Mouse (Mus musculus) midbrain, embryonic 14.5 days (tissue): ENCODE data around the gene Mapkap1. TPM values are rescaled to one million over a fixed set of nuclear protein-coding genes. Genes with fewer than 3 reads are reported as not detected.

Experiments
- ATAC-seq: fragments of 200-750 bp; cut with Nextera tagmentation; 2 replicates; pipeline ENCODE4 v1.8.0; 2017; ENCODE audit warnings: moderate number of reproducible peaks, moderate library complexity; ENCODE audit not compliant: low FRiP score, low TSS enrichment
- DNase-seq: peaks from one replicate; pipeline ENCODE4 v3.0.0-alpha.2; 2015
- H3K27ac ChIP-seq: fragments of 300-500 bp; sonication (generic); replicated peaks from 2 replicates; pipeline ENCODE4 v1.5.1; 2014; ENCODE audit warnings: mild to moderate bottlenecking, low read depth, low read length, moderate library complexity
- H3K27me3 ChIP-seq: fragments of 300-500 bp; sonication (generic); 2 replicates; pipeline ENCODE4 v1.6.1; 2014; ENCODE audit warnings: low read length, control low read depth, mixed read lengths; ENCODE audit not compliant: control insufficient read depth, insufficient read depth
- H3K36me3 ChIP-seq: fragments of 300-500 bp; sonication (generic); 2 replicates; pipeline ENCODE4 v1.6.1; 2014; ENCODE audit warnings: low read length, control low read depth; ENCODE audit not compliant: control insufficient read depth, insufficient read depth
- H3K4me1 ChIP-seq: fragments of 300-500 bp; sonication (generic); 2 replicates; pipeline ENCODE4 v1.6.1; 2014; ENCODE audit warnings: mild to moderate bottlenecking, antibody characterized with exemption, low read length, control low read depth; ENCODE audit not compliant: control insufficient read depth, insufficient read depth
- H3K4me2 ChIP-seq: fragments of 300-500 bp; sonication (generic); 2 replicates; pipeline ENCODE4 v1.6.1; 2014; ENCODE audit warnings: mild to moderate bottlenecking, low read length, moderate library complexity
- H3K4me3 ChIP-seq: fragments of 300-500 bp; sonication (generic); replicated peaks from 2 replicates; pipeline ENCODE4 v1.5.1; 2014; ENCODE audit warnings: low read depth, low read length
- H3K9ac ChIP-seq: fragments of 300-500 bp; sonication (generic); replicated peaks from 2 replicates; pipeline ENCODE4 v1.6.1; 2014; ENCODE audit warnings: mild to moderate bottlenecking, low read length, moderate library complexity
- H3K9me3 ChIP-seq: fragments of 300-500 bp; sonication (generic); 2 replicates; pipeline ENCODE4 v1.6.1; 2016; ENCODE audit warnings: low read length, control low read depth, mixed read lengths; ENCODE audit not compliant: control insufficient read depth
- WGBS: fragments of 180-500 bp; shearing (Covaris S2); extraction: QIAGEN DNeasy Blood & Tissue Kit; methylation state at CpG from one replicate; pipeline ENCODE4 v1.1.7; 2014; 5-methylcytosine and 5-hydroxymethylcytosine counted together
- polyA plus RNA-seq: library from polyadenylated mRNA; unstranded; fragments of >200 nt; fragmentation: Nextera tagmentation; extraction: Ambion mirVana; gene quantifications from 2 replicates; pipeline ENCODE4 v1.2.1, GENCODE M21; 2014

Mapkap1 gene
- polyA plus RNA-seq, 1 experiment from 2014 or later = 94.6 TPM

DNA sequence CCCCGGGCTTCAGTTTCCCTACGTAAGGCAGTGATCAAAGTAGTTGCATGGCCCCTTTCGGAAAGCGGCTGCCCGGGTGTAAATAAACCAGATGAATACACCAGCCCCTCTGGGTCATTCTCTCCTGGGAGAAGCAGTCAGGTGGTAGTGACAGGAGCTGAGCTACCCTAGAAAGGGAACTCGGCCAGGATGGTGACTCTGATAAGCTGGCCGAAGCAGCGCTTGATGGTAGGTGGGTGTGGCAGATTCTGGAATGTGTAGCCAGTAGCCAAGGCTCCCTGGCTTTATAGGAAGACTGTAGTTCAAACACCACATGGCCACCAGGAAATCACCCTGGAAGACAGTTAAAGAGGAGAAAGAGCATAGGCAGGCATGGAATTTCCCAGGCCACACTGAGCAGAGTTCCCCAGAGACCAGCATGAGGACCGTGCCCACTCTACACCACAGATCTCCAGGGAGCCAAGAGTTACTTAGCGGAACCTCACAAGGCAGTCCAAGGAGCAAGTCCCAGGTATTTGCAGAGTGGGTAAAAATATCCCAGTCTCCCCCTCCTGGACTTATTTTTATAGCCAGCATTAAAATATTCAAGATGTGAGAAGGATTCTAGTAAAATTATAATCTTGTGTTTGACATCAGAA, 214.3 kb downstream of the Mapkap1 start:
- Histone ChIP-seq H3K9me3 (no peaks in the 10 kb centered on the region), H3K4me2 (no peak overlapping the region), H3K4me3 (no peak overlapping the region), H3K4me1 (no peaks in the 10 kb centered on the region), H3K9ac (no peak overlapping the region), H3K27me3 (no peaks in the 10 kb centered on the region), H3K27ac (no peak overlapping the region), H3K36me3 (peaks cover 28% of the 10 kb centered on the region)
- ATAC-seq (no peak), DNase-seq (no peak)
- WGBS = 87% methylated on average over 10 of the region's 10 CpGs

DNA sequence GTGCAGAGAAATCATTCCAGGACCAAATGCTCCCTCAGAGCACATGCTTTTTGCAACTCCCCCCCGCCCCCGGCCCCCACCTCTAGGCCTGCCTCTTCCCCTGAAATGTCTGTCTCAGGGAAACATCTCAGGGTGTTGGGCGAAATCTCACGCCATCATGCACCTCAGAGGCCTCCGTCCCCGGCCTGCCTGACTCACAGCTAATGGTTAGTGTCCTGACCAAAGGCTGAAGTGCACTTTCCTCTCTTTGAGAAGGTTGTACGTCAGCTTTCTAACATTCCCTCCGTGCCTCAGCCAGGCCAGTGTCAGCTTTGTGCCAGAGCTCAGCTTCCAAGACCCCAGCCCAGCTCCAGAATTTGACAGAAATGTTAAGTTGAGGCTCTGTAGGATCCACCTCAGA, 214.9 kb downstream of the Mapkap1 start:
- DNase-seq (no peak), ATAC-seq (no peak)
- H3K4me2 ChIP-seq = no peak overlapping the region
- H3K4me1 ChIP-seq = no peaks in the 10 kb centered on the region
- H3K9ac ChIP-seq = no peak overlapping the region
- peaks cover 31% of the 10 kb centered on the region for H3K36me3 ChIP-seq
- no peak overlapping the region for H3K4me3 ChIP-seq
- WGBS = 92% methylated on average over 8 of the region's 8 CpGs
- no peak overlapping the region for H3K27ac ChIP-seq
- H3K9me3 ChIP-seq = no peaks in the 10 kb centered on the region
- H3K27me3 ChIP-seq = no peaks in the 10 kb centered on the region

DNA sequence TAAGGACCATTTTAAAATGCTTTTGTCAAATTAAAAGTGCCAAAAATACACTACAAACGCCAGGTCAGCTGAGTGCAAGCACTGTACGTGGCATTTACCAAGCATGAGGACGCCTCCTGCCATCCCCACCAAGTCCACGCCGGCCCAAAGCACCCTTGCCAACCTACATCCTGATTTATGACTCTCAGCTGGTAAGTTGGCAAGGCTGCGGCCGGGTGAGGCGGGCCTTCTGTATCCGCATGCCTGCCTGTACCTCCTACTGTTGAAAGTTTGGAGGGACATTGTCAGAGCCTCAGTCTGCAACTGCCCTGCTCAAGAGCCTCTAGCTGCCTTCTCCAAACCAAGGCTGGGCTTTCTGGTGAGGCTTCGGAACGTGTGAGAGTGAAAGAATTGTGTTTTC, 215.9 kb downstream of the Mapkap1 start:
- no peaks in the 10 kb centered on the region for H3K27me3 ChIP-seq
- no peak overlapping the region for H3K27ac ChIP-seq
- H3K4me2 ChIP-seq = no peak overlapping the region
- peaks cover 32% of the 10 kb centered on the region for H3K36me3 ChIP-seq
- H3K9me3 ChIP-seq = no peaks in the 10 kb centered on the region
- H3K9ac ChIP-seq = no peak overlapping the region
- no peak overlapping the region for H3K4me3 ChIP-seq
- no peaks in the 10 kb centered on the region for H3K4me1 ChIP-seq
- DNase-seq (no peak), ATAC-seq (no peak)
- 93% methylated on average over 11 of the region's 11 CpGs for WGBS

DNA sequence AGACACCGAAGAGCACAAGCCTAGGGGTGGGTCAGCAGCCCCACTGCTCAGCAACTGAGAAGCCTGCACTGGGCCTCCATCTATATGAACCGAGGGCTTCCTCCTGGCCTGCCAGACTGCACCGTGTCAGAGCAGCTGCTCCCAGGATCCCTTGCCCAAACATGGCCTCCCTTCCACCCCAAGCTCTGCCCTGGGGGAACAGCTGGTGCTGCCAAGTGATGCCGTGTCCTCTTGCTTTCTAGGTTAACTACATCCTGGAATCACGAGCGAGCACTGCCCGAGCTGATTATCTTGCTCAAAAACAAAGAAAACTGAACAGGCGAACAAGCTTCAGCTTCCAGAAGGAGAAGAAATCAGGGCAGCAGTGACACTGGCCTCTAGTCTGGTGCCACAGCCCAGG, 216.6 kb downstream of the Mapkap1 start:
- Histone ChIP-seq H3K4me2 (no peak overlapping the region), H3K27me3 (no peaks in the 10 kb centered on the region), H3K4me1 (no peaks in the 10 kb centered on the region), H3K4me3 (no peak overlapping the region), H3K36me3 (peaks cover 32% of the 10 kb centered on the region), H3K9ac (no peak overlapping the region), H3K27ac (no peak overlapping the region), H3K9me3 (no peaks in the 10 kb centered on the region)
- DNase-seq (no peak), ATAC-seq (no peak)
- WGBS = 86% methylated on average over 8 of the region's 8 CpGs

DNA sequence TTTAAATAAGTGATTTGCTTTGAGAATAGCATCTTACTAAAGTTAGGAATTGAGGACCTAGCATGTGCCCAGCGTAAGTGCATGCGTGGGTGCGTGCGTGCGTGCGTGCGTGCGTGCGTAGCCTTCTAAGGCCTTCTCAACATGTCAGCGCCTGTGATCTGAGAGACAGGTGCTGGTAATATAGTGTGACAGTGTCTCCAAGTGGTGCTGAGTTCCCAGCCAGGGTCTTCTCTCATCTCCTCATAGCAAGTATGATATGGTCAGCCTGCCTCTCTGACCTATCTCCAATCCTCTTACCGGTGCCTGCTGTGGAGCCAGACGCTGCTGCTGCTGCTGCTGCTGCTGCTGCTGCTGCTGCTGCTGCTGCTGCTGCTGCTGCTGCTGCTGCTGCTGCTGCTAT, 217.5 kb downstream of the Mapkap1 start:
- H3K9me3 ChIP-seq = no peaks in the 10 kb centered on the region
- peaks cover 32% of the 10 kb centered on the region for H3K36me3 ChIP-seq
- H3K27me3 ChIP-seq = no peaks in the 10 kb centered on the region
- H3K27ac ChIP-seq = no peak overlapping the region
- no peak for DNase-seq
- no peak overlapping the region for H3K4me3 ChIP-seq
- no peak overlapping the region for H3K9ac ChIP-seq
- no peak for ATAC-seq
- 94% methylated on average over 12 of the region's 12 CpGs for WGBS
- no peak overlapping the region for H3K4me2 ChIP-seq
- H3K4me1 ChIP-seq = no peaks in the 10 kb centered on the region

DNA sequence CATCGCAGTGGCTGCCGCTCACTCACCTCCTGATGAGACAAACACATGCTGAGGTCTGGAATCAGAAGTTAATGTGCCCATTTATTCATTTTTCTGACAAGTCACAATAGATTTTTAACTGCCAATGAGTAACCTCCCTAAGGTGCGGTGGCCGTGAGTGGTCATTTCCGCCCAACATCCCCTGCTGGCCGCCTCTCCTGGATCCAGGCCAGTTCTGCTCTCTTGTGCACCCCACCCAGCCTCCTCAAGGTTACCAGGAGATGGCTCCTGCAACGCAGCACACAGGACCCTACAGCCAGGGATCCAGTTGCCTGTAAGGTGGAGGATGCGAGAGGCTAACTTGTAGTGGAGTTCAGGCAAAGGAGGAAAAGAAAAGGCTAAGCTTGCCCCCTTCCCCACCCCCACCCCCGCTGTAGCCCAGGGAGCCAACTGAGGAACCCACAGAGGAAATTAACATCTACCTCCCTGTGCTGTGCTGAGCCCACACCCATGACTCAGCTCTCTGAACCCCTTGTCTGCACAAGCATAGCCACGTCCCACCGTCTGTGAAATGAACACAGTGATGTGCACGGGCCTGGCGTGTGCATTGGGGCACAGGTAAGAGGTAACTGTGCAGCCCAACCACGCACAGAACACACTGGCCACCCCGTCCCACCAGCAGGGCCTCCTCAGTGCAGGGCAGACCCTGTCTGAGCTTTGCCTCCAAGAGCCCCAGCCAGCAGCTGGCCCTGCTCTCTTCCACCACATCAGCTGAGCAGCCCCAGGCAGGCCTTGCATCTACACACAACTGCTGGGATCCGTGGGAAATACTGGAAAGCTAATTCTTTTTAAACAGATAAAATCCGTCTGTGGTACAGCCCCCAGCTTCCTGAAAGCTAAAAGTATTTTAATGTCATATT, 221.0 kb downstream of the Mapkap1 start:
- ATAC-seq = no peak
- no peak overlapping the region for H3K27ac ChIP-seq

DNA sequence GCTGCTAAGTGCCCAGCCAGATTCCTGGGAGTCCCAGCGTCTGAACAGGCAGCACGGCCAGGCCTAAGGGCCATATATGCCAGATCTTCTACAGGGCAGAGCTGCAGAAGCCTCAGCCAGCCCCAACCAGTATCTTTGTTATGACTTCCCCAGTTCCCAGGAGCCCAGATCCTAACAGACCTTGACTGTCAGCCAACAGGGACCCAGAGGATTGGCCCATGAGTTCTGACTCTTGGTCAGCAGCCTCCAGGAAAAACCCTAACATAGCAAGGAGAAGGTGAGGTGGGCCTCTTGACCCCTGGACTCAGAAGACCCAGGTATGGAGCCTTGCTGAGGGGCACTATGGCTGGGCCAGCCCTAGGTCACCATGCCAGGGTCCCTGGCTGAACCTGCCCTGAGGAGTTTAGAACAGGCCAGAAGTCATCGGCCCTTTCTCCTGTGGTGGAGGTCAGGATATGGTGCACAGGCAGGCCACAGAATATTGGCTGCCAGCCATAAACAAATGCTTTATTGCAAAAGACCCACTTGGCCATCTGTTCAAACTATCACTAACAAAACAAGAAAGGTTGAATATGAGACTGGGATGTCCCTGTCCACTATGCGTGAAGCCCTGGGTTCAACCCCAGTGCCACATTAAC, 222.5 kb downstream of the Mapkap1 start:
- DNase-seq = no peak
- peaks cover 14% of the 10 kb centered on the region; the same call in 1 of the 2 replicates for H3K36me3 ChIP-seq
- H3K4me3 ChIP-seq = no peak overlapping the region
- H3K9ac ChIP-seq = no peak overlapping the region
- ATAC-seq = no peak
- H3K4me2 ChIP-seq = no peak overlapping the region
- WGBS = 85% methylated on average over 4 of the region's 4 CpGs
- no peaks in the 10 kb centered on the region for H3K27me3 ChIP-seq
- H3K27ac ChIP-seq = no peak overlapping the region
- no peaks in the 10 kb centered on the region for H3K9me3 ChIP-seq
- H3K4me1 ChIP-seq = no peaks in the 10 kb centered on the region

More for the DNA sequence above, 221.0 kb downstream of the Mapkap1 start:
- H3K4me2 ChIP-seq = no peak overlapping the region
- no peak overlapping the region for H3K9ac ChIP-seq
- no peak overlapping the region for H3K4me3 ChIP-seq
- peaks cover 23% of the 10 kb centered on the region for H3K36me3 ChIP-seq
- H3K9me3 ChIP-seq = no peaks in the 10 kb centered on the region
- WGBS = 76% methylated on average over 17 of the region's 17 CpGs
- H3K4me1 ChIP-seq = no peaks in the 10 kb centered on the region
- H3K27me3 ChIP-seq = no peaks in the 10 kb centered on the region
- no peak for DNase-seq

DNA sequence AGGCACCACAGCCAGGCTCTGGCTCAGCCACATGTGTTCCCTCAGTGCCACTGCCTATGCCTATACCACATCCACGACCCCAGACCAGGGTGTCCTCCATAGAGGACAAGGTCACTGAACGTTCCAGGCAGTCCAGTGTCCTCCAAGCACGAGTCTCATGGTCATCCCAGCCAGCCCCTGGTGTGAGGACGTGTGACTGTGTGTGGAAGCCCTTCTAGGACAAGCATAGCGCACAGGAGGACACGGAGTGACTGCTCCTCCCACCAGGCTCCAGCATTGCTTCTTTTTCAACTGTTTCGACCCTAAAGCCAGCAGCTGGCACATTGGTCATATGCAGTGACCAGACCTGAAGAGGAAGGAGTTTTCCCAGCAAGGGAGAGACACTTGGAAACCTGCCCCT, 223.2 kb downstream of the Mapkap1 start:
- Histone ChIP-seq H3K27me3 (no peaks in the 10 kb centered on the region), H3K36me3 (peaks cover 14% of the 10 kb centered on the region; the same call in 1 of the 2 replicates), H3K9ac (no peak overlapping the region), H3K4me1 (no peaks in the 10 kb centered on the region), H3K4me2 (no peak overlapping the region), H3K27ac (no peak overlapping the region), H3K9me3 (no peaks in the 10 kb centered on the region), H3K4me3 (no peak overlapping the region)
- 85% methylated on average over 7 of the region's 7 CpGs for WGBS
- no peak for ATAC-seq
- DNase-seq = no peak
